Mouse (Mus musculus) right cerebral cortex, adult 18-20 months (tissue): Measurements from ENCODE around the gene Gm7356.
"Not testable (repeated sequence)": the region's sequence is repeated elsewhere in the genome, so short reads cannot be mapped to it uniquely, and the experiment has no call there.

Source experiments
- DNase-seq: peaks from one replicate; pipeline ENCODE4 v3.0.0; 2022; ENCODE audit warnings: mixed read lengths

The Gm7356 gene

DNA sequence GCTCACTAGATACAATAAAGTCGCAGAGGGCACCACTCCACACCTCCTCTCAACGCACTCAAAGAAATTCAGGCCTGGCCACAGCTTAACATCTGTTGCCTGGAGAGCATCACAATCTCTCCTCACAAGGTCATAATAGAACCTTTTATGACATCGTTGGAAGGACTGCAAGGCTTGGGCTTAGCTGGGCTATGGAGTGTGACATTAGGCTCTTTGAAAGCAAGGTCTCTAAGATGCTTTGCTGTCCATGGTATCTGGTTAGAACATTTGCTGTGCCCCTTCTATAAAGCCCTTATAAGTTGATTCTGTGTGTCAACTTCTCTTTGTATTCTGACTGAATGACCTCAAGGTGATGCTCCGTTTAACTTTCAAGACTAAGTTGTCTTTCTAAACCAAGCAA, at the start of gene Gm7356:
Gm7356 (minus strand) TSS at position 101 of the 400 bp plus-strand sequence.
- DNase-seq, result not testable (repeated sequence)

GRCm38 (mm10) chr17:14041880-14042279, 38.4 kb upstream of the Gm7356 start:
- DNase-seq, result not testable (repeated sequence)

- DNase-seq, result not testable (repeated sequence)
These were observed 33.5 kb upstream of the Gm7356 start for GRCm38 (mm10) chr17:14037012-14037411.

DNA sequence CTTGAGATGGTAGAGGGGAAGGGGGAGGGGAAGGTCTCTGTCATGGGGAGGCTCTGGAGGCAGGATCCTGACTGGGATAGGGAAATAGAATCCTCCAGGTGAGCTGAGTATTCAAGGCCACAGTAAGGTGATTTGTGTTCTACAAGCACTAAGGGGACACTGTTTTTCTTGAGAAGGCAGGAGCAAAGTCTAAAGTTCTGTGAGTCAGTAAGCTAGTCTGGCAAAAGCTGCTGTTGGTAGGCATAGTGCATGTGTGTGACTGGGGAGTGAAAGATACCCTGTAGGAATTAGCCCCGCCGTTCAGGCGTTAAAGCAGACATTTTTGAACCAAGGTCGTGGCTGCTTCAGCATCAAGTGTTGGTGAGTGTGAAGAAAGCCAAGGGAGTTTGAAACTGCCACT, 32.6 kb upstream of the Gm7356 start:
- not testable (repeated sequence) for DNase-seq

- not testable (repeated sequence) for DNase-seq
These were observed 10.1 kb downstream of the Gm7356 start for GRCm38 (mm10) chr17:13993425-13993824.

DNA sequence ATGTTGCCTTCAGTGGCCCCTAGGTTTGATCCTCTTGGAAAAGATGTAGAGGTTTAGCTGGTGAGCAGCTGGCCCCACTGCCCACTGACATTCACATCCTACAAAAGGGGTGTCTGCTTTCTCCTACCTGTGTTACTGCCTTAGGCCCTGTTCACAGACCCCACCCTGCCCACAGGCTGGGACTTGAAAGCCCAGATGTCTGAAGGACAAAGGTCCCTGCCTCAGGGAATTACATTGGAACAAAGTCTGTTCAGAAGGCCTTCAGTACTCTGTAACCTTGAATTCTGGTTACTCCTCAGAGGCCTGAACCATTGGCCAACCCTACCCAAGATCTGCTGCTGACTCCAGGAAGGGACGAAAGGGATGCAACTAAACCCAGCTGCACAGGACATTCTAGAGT, 15.8 kb downstream of the Gm7356 start:
- DNase-seq, result no peak

DNA sequence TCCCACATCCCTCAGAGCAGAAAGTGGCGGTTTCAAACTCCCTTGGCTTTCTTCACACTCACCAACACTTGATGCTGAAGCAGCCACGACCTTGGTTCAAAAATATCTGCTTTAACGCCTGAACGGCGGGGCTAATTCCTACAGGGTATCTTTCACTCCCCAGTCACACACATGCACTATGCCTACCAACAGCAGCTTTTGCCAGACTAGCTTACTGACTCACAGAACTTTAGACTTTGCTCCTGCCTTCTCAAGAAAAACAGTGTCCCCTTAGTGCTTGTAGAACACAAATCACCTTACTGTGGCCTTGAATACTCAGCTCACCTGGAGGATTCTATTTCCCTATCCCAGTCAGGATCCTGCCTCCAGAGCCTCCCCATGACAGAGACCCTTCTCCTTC, 32.7 kb downstream of the Gm7356 start:
- not testable (repeated sequence) for DNase-seq

- DNase-seq, result not testable (repeated sequence)
These were observed 33.6 kb downstream of the Gm7356 start for GRCm38 (mm10) chr17:13969917-13970316.

DNA sequence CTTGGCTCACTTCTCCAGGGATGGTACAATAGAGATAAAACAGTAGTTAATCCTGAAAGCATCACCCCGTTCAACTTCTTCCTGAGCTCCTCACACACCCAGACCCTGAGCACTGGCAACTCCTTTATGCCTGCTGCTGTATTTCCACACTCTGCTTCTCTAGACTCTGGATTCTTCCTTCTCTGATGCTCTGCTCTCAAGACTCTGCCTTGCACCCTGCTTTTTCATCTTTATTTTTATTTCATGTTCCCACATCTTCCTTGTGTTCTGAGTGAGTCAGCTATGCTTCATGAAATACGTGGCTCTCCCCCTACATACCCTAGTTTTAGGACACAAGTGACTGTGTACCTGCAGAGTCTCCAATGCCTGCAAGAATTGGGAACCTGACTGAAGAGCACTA, 38.5 kb downstream of the Gm7356 start:
- DNase-seq, result not testable (repeated sequence)

GRCm38 (mm10) chr17:13962245-13962644, 41.3 kb downstream of the Gm7356 start:
- not testable (repeated sequence) for DNase-seq

GRCm38 (mm10) chr17:13958129-13958528, 45.4 kb downstream of the Gm7356 start:
- not testable (repeated sequence) for DNase-seq

DNA sequence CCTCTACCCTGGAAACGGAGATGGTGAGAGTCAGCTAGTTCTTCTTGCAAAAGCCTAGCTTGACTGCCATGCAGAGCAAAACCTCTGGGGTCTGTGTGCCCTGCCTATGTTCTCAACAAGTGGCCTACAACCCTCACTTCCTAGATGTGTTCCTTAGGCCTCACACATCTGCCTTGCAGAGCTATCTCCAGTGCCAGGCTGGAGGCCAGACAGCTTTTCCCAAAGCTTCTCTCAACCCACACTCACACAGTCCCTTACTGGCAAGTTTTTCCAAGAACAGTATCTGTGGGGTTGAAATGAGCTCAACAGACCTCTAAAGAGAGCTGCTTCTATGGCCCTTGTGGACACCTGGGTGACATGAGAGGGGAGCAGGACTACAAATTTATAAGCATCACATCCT, 51.9 kb downstream of the Gm7356 start:
- not testable (repeated sequence) for DNase-seq
